Mouse (Mus musculus) liver, embryonic 15.5 days (tissue): Measurements from ENCODE around the gene Rnf41. TPM values are rescaled to one million over a fixed set of nuclear protein-coding genes. Genes with fewer than 3 reads are reported as not detected.

Source experiments
- ATAC-seq: fragments of 200-750 bp; cut with Nextera tagmentation; 2 replicates; pipeline ENCODE4 v1.8.0; 2017; ENCODE audit warnings: moderate number of reproducible peaks, mild to moderate bottlenecking, moderate library complexity; ENCODE audit not compliant: insufficient read depth
- H3K27ac ChIP-seq: fragments of 300-500 bp; sonication (generic); replicated peaks from 2 replicates; pipeline ENCODE4 v1.5.1; 2015; ENCODE audit warnings: mild to moderate bottlenecking, inconsistent platforms
- H3K27me3 ChIP-seq: fragments of 300-500 bp; sonication (generic); 2 replicates; pipeline ENCODE4 v1.6.1; 2015; ENCODE audit warnings: mild to moderate bottlenecking, inconsistent platforms
- H3K36me3 ChIP-seq: fragments of 300-500 bp; sonication (generic); replicated peaks from 2 replicates; pipeline ENCODE4 v1.6.1; 2015; ENCODE audit warnings: moderate library complexity, mild to moderate bottlenecking, inconsistent platforms
- H3K4me1 ChIP-seq: fragments of 300-500 bp; sonication (generic); replicated peaks from 2 replicates; pipeline ENCODE4 v1.6.1; 2015; ENCODE audit warnings: inconsistent platforms
- H3K4me2 ChIP-seq: fragments of 300-500 bp; sonication (generic); 2 replicates; pipeline ENCODE4 v1.6.1; 2015; ENCODE audit warnings: moderate library complexity, mild to moderate bottlenecking, inconsistent platforms
- H3K4me3 ChIP-seq: fragments of 300-500 bp; sonication (generic); replicated peaks from 2 replicates; pipeline ENCODE4 v1.5.1; 2015; ENCODE audit warnings: mild to moderate bottlenecking, inconsistent platforms
- H3K9ac ChIP-seq: fragments of 300-500 bp; sonication (generic); 2 replicates; pipeline ENCODE4 v1.6.1; 2015; ENCODE audit warnings: moderate library complexity, mild to moderate bottlenecking, inconsistent platforms
- H3K9me3 ChIP-seq: fragments of 300-500 bp; sonication (generic); replicated peaks from 2 replicates; pipeline ENCODE4 v1.6.1; 2016; ENCODE audit warnings: inconsistent platforms
- WGBS: fragments of 180-500 bp; shearing (Covaris S2); methylation state at CpG from one replicate; pipeline ENCODE4 v1.1.7; 2015; ENCODE audit warnings: mixed read lengths; ENCODE audit not compliant: insufficient replicate concordance; 5-methylcytosine and 5-hydroxymethylcytosine counted together
- polyA plus RNA-seq: library from polyadenylated mRNA; unstranded; fragments of >200 nt; fragmentation: Nextera tagmentation; extraction: Ambion mirVana; gene quantifications from 2 replicates; pipeline ENCODE4 v1.2.1, GENCODE M21; 2015

The Rnf41 gene
- 8.5 and 9.6 TPM in 2 replicates for polyA plus RNA-seq

- Histone ChIP-seq H3K4me2 (peak within 1 kb of the TSS; percentile 98), H3K36me3 (peaks cover 16% of the 10 kb centered on the region), H3K9me3 (no peaks in the 10 kb centered on the region), H3K4me1 (peaks cover 59% of the 10 kb centered on the region), H3K27me3 (no peaks in the 10 kb centered on the region), H3K9ac (peak within 1 kb of the TSS; percentile 80), H3K4me3 (peak within 1 kb of the TSS; percentile 84), H3K27ac (peak within 1 kb of the TSS; percentile 82)
- WGBS: under 1% methylated on average over 50 of the region's 50 CpGs
- ATAC-seq: peak; percentile 73
These were observed at the start of gene Rnf41, which contains the start of gene Nabp2 for GRCm38 (mm10) chr10:128411211-128412054. Gene Rnf41 (plus strand): TSS chr10:128411657. Gene Nabp2 (minus strand): TSS chr10:128411492.

DNA sequence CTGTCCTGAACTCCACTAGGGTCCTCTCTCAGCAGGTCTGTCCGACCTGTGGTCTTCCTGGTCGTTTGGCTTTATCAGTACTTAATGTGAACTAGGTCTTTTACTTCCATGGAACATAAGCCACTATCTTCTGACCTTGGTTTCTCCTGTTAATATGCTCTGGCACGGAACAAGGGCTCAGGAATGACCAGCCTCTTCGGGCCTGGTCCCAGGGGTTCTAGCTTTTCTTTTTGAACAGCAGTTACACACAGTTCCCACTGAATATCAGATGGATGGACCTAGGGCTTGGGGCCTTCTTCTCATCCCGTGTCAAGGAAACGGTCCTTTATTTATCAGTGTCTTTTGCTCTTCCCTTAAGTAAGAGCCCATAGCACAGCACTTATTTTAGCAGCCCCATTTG is 49.6 kb upstream of the Rnf41 start:
- Histone ChIP-seq H3K27me3 (no peaks in the 10 kb centered on the region), H3K36me3 (peaks cover 86% of the 10 kb centered on the region), H3K4me3 (no peak overlapping the region), H3K9ac (no peak overlapping the region), H3K4me2 (no peak overlapping the region), H3K4me1 (peaks cover 9% of the 10 kb centered on the region; the same call in 1 of the 2 replicates), H3K9me3 (no peaks in the 10 kb centered on the region), H3K27ac (no peak overlapping the region)
- WGBS: 84% methylated on average over 6 of the region's 6 CpGs
- no peak for ATAC-seq

- Histone ChIP-seq H3K4me1 (peaks cover 16% of the 10 kb centered on the region), H3K9me3 (no peaks in the 10 kb centered on the region), H3K4me2 (no peak overlapping the region), H3K9ac (no peak overlapping the region), H3K4me3 (no peak overlapping the region), H3K36me3 (peaks cover 78% of the 10 kb centered on the region), H3K27ac (no peak overlapping the region), H3K27me3 (no peaks in the 10 kb centered on the region)
- ATAC-seq: no peak
- WGBS: 39% methylated on average over 3 of the region's 3 CpGs
These were observed 48.9 kb upstream of the Rnf41 start for GRCm38 (mm10) chr10:128362568-128362967.

DNA sequence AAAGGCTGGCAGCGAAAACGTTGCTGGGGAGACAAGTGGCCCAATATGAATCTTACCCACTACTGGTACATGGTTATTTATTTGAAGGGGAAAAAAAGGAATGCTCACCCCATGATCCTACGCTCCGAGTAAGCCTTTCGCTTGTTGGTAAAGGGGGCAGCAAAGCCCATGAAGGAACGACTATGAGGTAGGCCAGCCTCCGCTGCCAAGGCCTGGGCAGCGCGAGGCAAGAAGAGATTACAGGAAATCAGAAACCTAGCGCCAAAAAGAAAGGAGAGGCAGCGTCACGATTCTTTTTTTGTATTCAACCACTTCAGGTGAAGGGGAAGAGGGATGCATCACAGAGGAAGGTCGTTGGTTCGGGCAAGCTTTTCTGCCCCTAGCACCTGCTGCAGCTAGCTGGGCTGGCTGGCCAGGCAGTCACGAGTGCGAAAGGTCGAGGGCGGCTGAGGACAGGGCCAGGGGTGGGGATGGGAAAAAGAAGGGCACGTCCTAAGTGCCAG is 43.5 kb upstream of the Rnf41 start:
- H3K27me3 ChIP-seq: no peaks in the 10 kb centered on the region
- peak overlapping the region; percentile 91 for H3K4me2 ChIP-seq
- no peak; the same call in 1 of the 2 replicates for ATAC-seq
- peaks cover 25% of the 10 kb centered on the region for H3K36me3 ChIP-seq
- peaks cover 41% of the 10 kb centered on the region for H3K4me1 ChIP-seq
- WGBS: 21% methylated on average over 19 of the region's 19 CpGs
- peak overlapping the region; percentile 72 for H3K9ac ChIP-seq
- peak overlapping the region; percentile 83 for H3K4me3 ChIP-seq
- H3K9me3 ChIP-seq: no peaks in the 10 kb centered on the region
- peak overlapping the region; percentile 92 for H3K27ac ChIP-seq

DNA sequence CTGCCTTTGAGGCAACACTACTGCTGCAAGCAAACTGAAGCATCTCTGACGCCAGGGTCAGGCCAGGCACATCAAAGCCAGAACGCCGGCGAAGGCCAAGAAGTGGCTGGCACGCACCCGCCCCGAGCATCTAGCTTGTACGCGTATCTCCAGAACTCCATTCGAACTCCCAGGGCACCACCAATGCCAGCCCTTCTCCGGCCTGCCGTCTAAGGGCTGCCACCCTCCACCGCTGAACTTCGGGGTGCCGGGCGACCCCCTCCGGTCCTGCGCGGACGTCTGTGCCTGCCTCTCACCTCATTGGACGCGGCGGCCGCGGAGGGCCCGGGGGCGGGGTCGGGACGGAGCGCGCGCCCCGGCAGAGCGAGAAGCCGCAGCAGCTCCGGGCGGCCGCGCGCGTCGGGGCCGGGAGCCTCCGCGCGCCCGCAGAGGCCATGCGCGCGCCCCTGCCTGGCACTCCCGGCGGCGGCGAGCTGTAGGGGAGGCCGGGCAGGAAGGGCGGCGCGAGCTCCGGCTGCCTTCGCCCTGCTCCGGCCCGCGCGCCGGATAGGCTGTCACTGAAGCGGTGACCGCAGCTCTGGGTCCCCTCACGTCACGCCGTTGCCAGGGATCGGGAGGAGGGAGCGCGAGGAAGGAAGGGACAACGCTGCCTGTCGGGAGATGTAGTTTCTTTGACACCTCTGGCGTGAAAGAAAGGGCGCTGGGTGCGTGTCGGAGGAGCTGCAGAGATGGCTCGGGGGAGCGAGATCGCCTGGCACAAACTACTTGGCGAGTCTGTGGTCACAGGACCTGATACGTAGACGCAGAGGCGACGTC is 42.8 kb upstream of the Rnf41 start, which contains the start of gene Coq10a:
Gene Coq10a (minus strand): TSS at position 596 of the 816 bp plus-strand sequence.
- ATAC-seq: peak; percentile 90
- Histone ChIP-seq H3K4me3 (peak within 1 kb of the TSS; percentile 83), H3K4me1 (peaks cover 47% of the 10 kb centered on the region), H3K9ac (peak within 1 kb of the TSS; percentile 72), H3K9me3 (no peaks in the 10 kb centered on the region), H3K27ac (peak within 1 kb of the TSS; percentile 92), H3K4me2 (peak within 1 kb of the TSS; percentile 91), H3K36me3 (peaks cover 18% of the 10 kb centered on the region), H3K27me3 (no peaks in the 10 kb centered on the region)
- under 1% methylated on average over 87 of the region's 87 CpGs for WGBS

- Histone ChIP-seq H3K9me3 (no peaks in the 10 kb centered on the region), H3K9ac (peak overlapping the region; percentile 72), H3K27me3 (no peaks in the 10 kb centered on the region), H3K4me3 (peak overlapping the region; percentile 83), H3K4me1 (peaks cover 49% of the 10 kb centered on the region), H3K27ac (peak overlapping the region; percentile 92), H3K4me2 (peak overlapping the region; percentile 91), H3K36me3 (peaks cover 12% of the 10 kb centered on the region)
- no peak for ATAC-seq
- 2% methylated on average over 9 of the region's 9 CpGs for WGBS
These were observed 42.3 kb upstream of the Rnf41 start for GRCm38 (mm10) chr10:128369218-128369543.

DNA sequence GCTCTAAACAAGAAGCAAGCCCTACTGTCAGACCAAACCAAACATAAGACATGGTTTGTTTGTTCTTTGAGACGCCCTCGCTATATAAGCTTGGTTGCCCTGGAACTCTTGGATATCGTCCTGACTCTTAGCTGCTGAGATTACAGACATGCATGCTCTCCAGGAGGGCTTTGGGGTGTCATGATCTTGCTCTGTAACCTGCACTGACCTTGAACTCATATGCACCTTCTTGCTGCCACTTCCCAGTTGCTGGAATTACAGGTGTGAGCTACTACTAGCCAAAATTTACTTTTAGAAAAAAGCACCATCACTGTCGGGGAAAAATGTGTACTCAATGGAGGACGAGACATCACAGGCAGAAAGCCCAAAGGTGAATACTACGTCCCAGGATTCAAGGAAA is 41.9 kb upstream of the Rnf41 start:
- H3K4me1 ChIP-seq: peaks cover 49% of the 10 kb centered on the region
- H3K9ac ChIP-seq: peak overlapping the region; percentile 72
- no peak for ATAC-seq
- H3K27me3 ChIP-seq: no peaks in the 10 kb centered on the region
- peak overlapping the region; percentile 92 for H3K27ac ChIP-seq
- H3K4me3 ChIP-seq: peak overlapping the region; percentile 83
- peaks cover 10% of the 10 kb centered on the region for H3K36me3 ChIP-seq
- WGBS: 68% methylated on average over 6 of the region's 6 CpGs
- H3K9me3 ChIP-seq: no peaks in the 10 kb centered on the region
- peak overlapping the region; percentile 91 for H3K4me2 ChIP-seq

- Histone ChIP-seq H3K36me3 (peaks cover 7% of the 10 kb centered on the region), H3K4me1 (peaks cover 49% of the 10 kb centered on the region), H3K9me3 (no peaks in the 10 kb centered on the region), H3K27me3 (no peaks in the 10 kb centered on the region), H3K4me2 (no peak overlapping the region), H3K27ac (no peak overlapping the region), H3K9ac (no peak overlapping the region), H3K4me3 (no peak overlapping the region)
- no peak for ATAC-seq
- 64% methylated on average over 6 of the region's 6 CpGs for WGBS
These were observed 41.4 kb upstream of the Rnf41 start for GRCm38 (mm10) chr10:128370021-128370420.

GRCm38 (mm10) chr10:128370601-128371000 is 40.9 kb upstream of the Rnf41 start:
- H3K36me3 ChIP-seq: 0 out of 2 replicates have a peak, but pooled peaks cover under 1% of the 10 kb centered on the region
- 59% methylated on average over 4 of the region's 4 CpGs for WGBS
- H3K9ac ChIP-seq: no peak overlapping the region
- no peak overlapping the region for H3K4me2 ChIP-seq
- H3K9me3 ChIP-seq: no peaks in the 10 kb centered on the region
- no peak for ATAC-seq
- no peak overlapping the region for H3K4me3 ChIP-seq
- H3K4me1 ChIP-seq: peaks cover 49% of the 10 kb centered on the region
- H3K27me3 ChIP-seq: no peaks in the 10 kb centered on the region
- no peak overlapping the region; the same call in 1 of the 2 replicates for H3K27ac ChIP-seq

DNA sequence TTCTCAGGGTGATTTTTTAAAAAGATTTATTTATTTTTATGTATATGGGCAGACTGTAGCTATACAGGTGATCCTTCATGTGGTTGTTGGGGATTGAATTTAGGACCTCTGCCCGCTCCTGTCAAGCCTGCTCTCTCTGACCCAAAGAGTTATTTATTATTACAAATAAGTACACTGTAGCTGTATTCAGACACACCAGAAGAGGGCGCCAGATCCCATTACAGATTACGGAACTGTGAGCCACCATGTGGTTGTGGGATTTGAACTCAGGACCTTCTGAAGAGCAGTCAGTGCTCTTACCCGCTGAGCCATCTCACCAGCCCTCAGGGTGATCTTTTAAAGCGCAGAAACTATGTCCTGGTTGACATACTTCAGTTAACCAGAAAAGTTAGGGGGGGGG is 39.3 kb upstream of the Rnf41 start:
- H3K4me2 ChIP-seq: no peak overlapping the region

More for the DNA sequence above, 39.3 kb upstream of the Rnf41 start:
- no peak overlapping the region for H3K4me3 ChIP-seq
- no peaks in the 10 kb centered on the region for H3K27me3 ChIP-seq
- ATAC-seq: no peak
- H3K9me3 ChIP-seq: no peaks in the 10 kb centered on the region
- H3K9ac ChIP-seq: no peak overlapping the region
- H3K36me3 ChIP-seq: no peaks in the 10 kb centered on the region
- H3K27ac ChIP-seq: no peak overlapping the region
- peaks cover 48% of the 10 kb centered on the region for H3K4me1 ChIP-seq
- WGBS: 67% methylated on average over 5 of the region's 5 CpGs
